Comparison of ENCODE assay signal across 25 mouse cellular contexts in the genomic region with DNA sequence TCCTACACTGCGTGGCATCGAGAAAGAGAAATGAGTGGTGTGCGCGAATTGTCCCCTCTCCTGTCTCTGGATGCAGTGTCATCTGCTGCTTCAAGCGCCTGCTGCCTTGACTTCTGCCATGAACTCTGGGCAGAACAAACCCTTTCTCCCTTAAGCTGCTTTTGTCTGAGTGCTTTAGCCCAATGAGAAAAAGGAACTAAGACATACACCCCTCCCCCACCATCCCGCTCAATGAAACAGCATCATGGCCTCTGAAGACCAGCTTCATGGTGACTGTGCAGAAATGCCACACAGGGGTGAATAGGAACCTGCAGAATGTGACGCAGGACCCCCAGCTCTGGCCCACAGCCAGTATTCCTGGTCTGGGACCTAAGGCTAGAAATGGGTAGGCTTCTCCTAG. TPM values are rescaled to one million over a fixed set of nuclear protein-coding genes. Genes with fewer than 3 reads are reported as not detected.
A peak's percentile ranks its signal among the peaks of the same experiment; 100 is the strongest.
DNase-seq lines count a peak whose midpoint lies in the region; ATAC-seq and TF ChIP-seq lines count a peak whose summit lies in the region.
"Had no signal": no experiment of that assay in that cellular context is flagged by ENCODE, and none has a peak within 500 bp of the region (broad histone marks: within the 10 kb centered on the region; RNA-seq: fewer than 3 reads in every experiment).

No protein-coding gene starts in this region.

- H3K27me3 ChIP-seq in midbrain, embryonic 10.5 days (ENCODE audit: low read depth, poor library complexity, severe bottlenecking): peaks cover 40% of the 10 kb centered on the region
- no peaks in the 10 kb centered on the region for H3K27me3 ChIP-seq in midbrain, postnatal 0 days (ENCODE audit: insufficient read depth, low read length)
- no peaks in the 10 kb centered on the region for H3K27me3 ChIP-seq in forebrain, embryonic 16.5 days (replicated peaks; ENCODE audit: control insufficient read depth, insufficient read depth, low read length)
- H3K27me3 ChIP-seq: liver, embryonic 13.5 days had no signal

- H3K9ac ChIP-seq in midbrain, postnatal 0 days (replicated peaks; ENCODE audit: low read length, poor library complexity, severe bottlenecking): no peak overlapping the region
- no peak overlapping the region for H3K9ac ChIP-seq in forebrain, embryonic 16.5 days (replicated peaks; ENCODE audit: low read depth, low read length)
- H3K9ac ChIP-seq: hindbrain, embryonic 15.5 days; limb, embryonic 13.5 days; liver, embryonic 13.5 days; lung, embryonic 15.5 days; stomach, embryonic 15.5 days had no signal

- H3K36me3 ChIP-seq in midbrain, embryonic 10.5 days: no peaks in the 10 kb centered on the region
- no peaks in the 10 kb centered on the region for H3K36me3 ChIP-seq in midbrain, postnatal 0 days (ENCODE audit: insufficient read depth, low read length)
- H3K36me3 ChIP-seq in forebrain, embryonic 16.5 days (ENCODE audit: control insufficient read depth, insufficient read depth): no peaks in the 10 kb centered on the region
- H3K36me3 ChIP-seq: hindbrain, embryonic 15.5 days; limb, embryonic 13.5 days; liver, embryonic 13.5 days; lung, embryonic 15.5 days; stomach, embryonic 15.5 days had no signal

- H3K27ac ChIP-seq in midbrain, embryonic 10.5 days (replicated peaks): peak overlapping the region; percentile 65
- no peak overlapping the region for H3K27ac ChIP-seq in midbrain, postnatal 0 days (ENCODE audit: low read depth, low read length)
- peak overlapping the region; percentile 86 for H3K27ac ChIP-seq in forebrain, embryonic 16.5 days (ENCODE audit: low read length)
- H3K27ac ChIP-seq: gastrocnemius, adult 2 months; hindbrain, embryonic 15.5 days; limb, embryonic 13.5 days; liver, embryonic 13.5 days; lung, embryonic 15.5 days; macrophage; stomach, embryonic 15.5 days had no signal

- no peak for ATAC-seq in midbrain, postnatal 0 days (ENCODE audit: low FRiP score)
- ATAC-seq in forebrain, embryonic 16.5 days: no peak
- ATAC-seq: intestine, postnatal 0 days had no signal

- no peak for DNase-seq in midbrain, embryonic 10.5 days (ENCODE audit: low spot score)
- DNase-seq in midbrain, postnatal 0 days (ENCODE audit: low spot score): no peak
- peak; percentile 21 for DNase-seq in R1 (ENCODE audit: low read depth, low spot score)
- no peak for DNase-seq in MN1 (ENCODE audit: low spot score)
- DNase-seq in layer of hippocampus, postnatal 36 days: no peak
- no peak for DNase-seq in right cerebral cortex, adult 18-20 months
- DNase-seq: adrenal gland, postnatal 25 days; B cell, adult 2 months; cerebellum, adult 11-12 months; cerebellum, postnatal 14 days; gastrocnemius, adult 2 months; heart, postnatal 14 days; liver, embryonic 13.5 days; right cerebral cortex, postnatal 25 days; thymus, adult 18-20 months; thymus, postnatal 4 days had no signal

- no peak overlapping the region for H3K4me3 ChIP-seq in midbrain, embryonic 10.5 days
- no peak overlapping the region for H3K4me3 ChIP-seq in midbrain, postnatal 0 days (ENCODE audit: low read depth, low read length)
- no peak overlapping the region for H3K4me3 ChIP-seq in forebrain, embryonic 16.5 days (replicated peaks; ENCODE audit: low read length)
- H3K4me3 ChIP-seq: gastrocnemius, adult 2 months; hindbrain, embryonic 15.5 days; limb, embryonic 13.5 days; liver, embryonic 13.5 days; lung, embryonic 15.5 days; myocyte; stomach, embryonic 15.5 days had no signal

- peaks cover 41% of the 10 kb centered on the region for H3K4me1 ChIP-seq in midbrain, embryonic 10.5 days
- no peaks in the 10 kb centered on the region; the same call in 1 of the 2 replicates for H3K4me1 ChIP-seq in midbrain, postnatal 0 days (ENCODE audit: insufficient read depth, low read length)
- H3K4me1 ChIP-seq in forebrain, embryonic 16.5 days (replicated peaks; ENCODE audit: control insufficient read depth, insufficient read depth, low read length): peaks cover 27% of the 10 kb centered on the region
- H3K4me1 ChIP-seq: liver, embryonic 13.5 days; lung, embryonic 15.5 days; stomach, embryonic 15.5 days had no signal

- 86% methylated on average over 7 of the region's 7 CpGs for WGBS in midbrain, embryonic 10.5 days
- WGBS in midbrain, postnatal 0 days: 82% methylated on average over 7 of the region's 7 CpGs
- WGBS in forebrain, embryonic 16.5 days: 72% methylated on average over 7 of the region's 7 CpGs

- no peaks in the 10 kb centered on the region for H3K9me3 ChIP-seq in midbrain, embryonic 10.5 days (replicated peaks)
- H3K9me3 ChIP-seq in midbrain, postnatal 0 days (ENCODE audit: low read length): no peaks in the 10 kb centered on the region
- H3K9me3 ChIP-seq in forebrain, embryonic 16.5 days (ENCODE audit: control insufficient read depth, low read length): no peaks in the 10 kb centered on the region
- H3K9me3 ChIP-seq: hindbrain, embryonic 15.5 days; limb, embryonic 13.5 days; liver, embryonic 13.5 days; lung, embryonic 15.5 days; stomach, embryonic 15.5 days had no signal

- H3K4me2 ChIP-seq in midbrain, postnatal 0 days (ENCODE audit: low read depth, low read length, poor library complexity, severe bottlenecking): no peak overlapping the region
- no peak overlapping the region for H3K4me2 ChIP-seq in forebrain, embryonic 16.5 days (ENCODE audit: low read length)
- H3K4me2 ChIP-seq: heart, embryonic 11.5 days; hindbrain, embryonic 15.5 days; limb, embryonic 13.5 days; liver, embryonic 13.5 days; lung, embryonic 15.5 days; stomach, embryonic 15.5 days had no signal

- TF ChIP-seq CTCF in midbrain, postnatal 0 days (IDR thresholded peaks at IDR 0.05): no peak

RNA-seq across cellular contexts. Expression of a gene that starts 19.9 kb away (rescaled TPM):
- polyA plus RNA-seq in midbrain, embryonic 10.5 days (2016; fragmentation: Nextera tagmentation; extraction: Ambion mirVana): not detected in 2 replicates
- total RNA-seq in midbrain, postnatal 0 days (2014; rRNA removed): 0.05 TPM in 1 of 2 replicates, not detected in the other
- 0.05 TPM in 1 of 2 replicates, not detected in the other for polyA plus RNA-seq in midbrain, postnatal 0 days (2015; fragmentation: Nextera tagmentation; extraction: Ambion mirVana)
- 0.17 and 0.42 TPM in 2 replicates for polyA plus RNA-seq in forebrain, embryonic 16.5 days (2015; fragmentation: Nextera tagmentation; extraction: Ambion mirVana)
- total RNA-seq in layer of hippocampus, postnatal 36 days (2021): under 1 TPM in 1 of 2 experiments, not detected in 1; 0.20 TPM
- polyA plus RNA-seq: macrophage had no signal

RNA-seq across cellular contexts. Expression of a gene that starts 47.2 kb away (rescaled TPM):
- polyA plus RNA-seq in midbrain, embryonic 10.5 days (2016; fragmentation: Nextera tagmentation; extraction: Ambion mirVana): 2.8 and 4.9 TPM in 2 replicates
- 118 and 132 TPM in 2 replicates for total RNA-seq in midbrain, postnatal 0 days (2014; rRNA removed)
- polyA plus RNA-seq in midbrain, postnatal 0 days (2015; fragmentation: Nextera tagmentation; extraction: Ambion mirVana): 124 and 126 TPM in 2 replicates
- 49.7 and 71.7 TPM in 2 replicates for polyA plus RNA-seq in forebrain, embryonic 16.5 days (2015; fragmentation: Nextera tagmentation; extraction: Ambion mirVana)
- 100 to 1,000 TPM; 112 to 121 TPM for total RNA-seq in layer of hippocampus, postnatal 36 days (2021)
- total RNA-seq: gastrocnemius, adult 2 months; heart, postnatal 14 days had no signal
- polyA plus RNA-seq: macrophage had no signal
